In the genomic region with DNA sequence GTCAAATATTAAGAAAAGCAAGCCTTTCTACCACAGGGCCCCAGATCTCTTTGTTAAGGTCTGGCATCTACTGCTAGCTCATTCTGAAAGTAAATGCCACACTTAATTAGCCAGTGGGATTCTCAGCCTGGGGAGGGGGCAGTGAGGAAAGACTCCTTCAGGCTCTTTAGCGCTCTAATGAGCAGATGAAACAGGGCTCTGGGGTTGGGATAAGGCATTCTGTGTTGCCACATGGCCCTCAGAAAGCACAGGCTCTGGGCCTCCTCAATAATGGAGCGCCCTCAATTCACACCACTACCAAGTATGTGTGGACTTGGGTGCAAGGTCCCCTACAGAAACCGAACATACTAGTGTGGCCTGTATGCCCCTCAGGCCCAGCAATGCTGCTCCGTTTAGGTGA, we compare ENCODE assay signal across 10 mouse cellular contexts. TPM values are rescaled to one million over a fixed set of nuclear protein-coding genes. Genes with fewer than 3 reads are reported as not detected.
DNase-seq lines count a peak whose midpoint lies in the region; ATAC-seq and TF ChIP-seq lines count a peak whose summit lies in the region.
"Had no signal": no experiment of that assay in that cellular context is flagged by ENCODE, and none has a peak within 500 bp of the region (broad histone marks: within the 10 kb centered on the region; RNA-seq: fewer than 3 reads in every experiment).

No protein-coding gene starts in this region.

- no peak overlapping the region for H3K4me3 ChIP-seq in liver, adult 2 months (ENCODE audit: insufficient read depth, low read depth, low read length)
- H3K4me3 ChIP-seq in liver, embryonic 12.5 days: no peak overlapping the region
- H3K4me3 ChIP-seq in forebrain, embryonic 11.5 days (ENCODE audit: low read depth, low read length): no peak overlapping the region
- H3K4me3 ChIP-seq in limb, embryonic 10.5 days: no peak overlapping the region
- H3K4me3 ChIP-seq in stomach, embryonic 16.5 days (replicated peaks; ENCODE audit: low read length): no peak overlapping the region

- H3K27ac ChIP-seq in liver, adult 2 months (replicated peaks; ENCODE audit: insufficient read depth, low read depth, low read length): peak overlapping the region; percentile 51
- no peak overlapping the region for H3K27ac ChIP-seq in liver, embryonic 12.5 days
- H3K27ac ChIP-seq in forebrain, embryonic 11.5 days (ENCODE audit: low read depth, low read length): peak overlapping the region; percentile 97
- peak overlapping the region; percentile 77 for H3K27ac ChIP-seq in limb, embryonic 10.5 days
- H3K27ac ChIP-seq in stomach, embryonic 16.5 days (ENCODE audit: low read length): 0 out of 2 replicates have a peak overlapping the region, but pooled peaks have one; percentile 7

- no peaks in the 10 kb centered on the region for H3K27me3 ChIP-seq in liver, adult 2 months (ENCODE audit: control insufficient read depth, insufficient read depth, low read length)
- no peaks in the 10 kb centered on the region for H3K27me3 ChIP-seq in liver, embryonic 12.5 days (replicated peaks)
- H3K27me3 ChIP-seq in forebrain, embryonic 11.5 days (ENCODE audit: control insufficient read depth, insufficient read depth, low read length): no peaks in the 10 kb centered on the region
- H3K27me3 ChIP-seq in limb, embryonic 10.5 days (ENCODE audit: low read depth, poor library complexity, severe bottlenecking): no peaks in the 10 kb centered on the region
- H3K27me3 ChIP-seq in stomach, embryonic 16.5 days (ENCODE audit: control insufficient read depth, insufficient read depth, low read length): no peaks in the 10 kb centered on the region

- peaks cover 4% of the 10 kb centered on the region; the same call in 1 of the 2 replicates for H3K4me1 ChIP-seq in liver, adult 2 months (ENCODE audit: control insufficient read depth, insufficient read depth, low read length)
- H3K4me1 ChIP-seq in liver, embryonic 12.5 days: 0 out of 2 replicates have a peak, but pooled peaks cover 4% of the 10 kb centered on the region
- H3K4me1 ChIP-seq in forebrain, embryonic 11.5 days (replicated peaks; ENCODE audit: control insufficient read depth, insufficient read depth, low read length): peaks cover 44% of the 10 kb centered on the region
- peaks cover 62% of the 10 kb centered on the region for H3K4me1 ChIP-seq in limb, embryonic 10.5 days
- H3K4me1 ChIP-seq in stomach, embryonic 16.5 days (ENCODE audit: control insufficient read depth, insufficient read depth, low read length): peaks cover 39% of the 10 kb centered on the region

- H3K9ac ChIP-seq in liver, adult 2 months (ENCODE audit: low read depth, low read length): no peak overlapping the region
- H3K9ac ChIP-seq in liver, embryonic 12.5 days: no peak overlapping the region
- H3K9ac ChIP-seq in forebrain, embryonic 11.5 days (ENCODE audit: low read length): peak overlapping the region; percentile 27; the same call in 1 of the 2 replicates
- H3K9ac ChIP-seq in stomach, embryonic 16.5 days (ENCODE audit: low read length): peak overlapping the region; percentile 4; the same call in 1 of the 2 replicates

- no peak for ATAC-seq in liver, embryonic 12.5 days
- peak; percentile 76 for ATAC-seq in forebrain, embryonic 11.5 days (replicated peaks; ENCODE audit: low FRiP score)
- no peak for ATAC-seq in stomach, embryonic 16.5 days (ENCODE audit: insufficient read depth, low FRiP score)

- H3K9me3 ChIP-seq in liver, embryonic 12.5 days (replicated peaks): no peaks in the 10 kb centered on the region
- H3K9me3 ChIP-seq in forebrain, embryonic 11.5 days (ENCODE audit: control insufficient read depth, low read length): no peaks in the 10 kb centered on the region; the same call in 1 of the 2 replicates
- no peaks in the 10 kb centered on the region for H3K9me3 ChIP-seq in limb, embryonic 10.5 days (replicated peaks)
- no peaks in the 10 kb centered on the region for H3K9me3 ChIP-seq in stomach, embryonic 16.5 days (replicated peaks; ENCODE audit: control insufficient read depth, low read length)

- WGBS in liver, adult 2 months: 92% methylated on average over 4 of the region's 4 CpGs
- WGBS in liver, embryonic 12.5 days (ENCODE audit: insufficient replicate concordance): 71% methylated on average over 4 of the region's 4 CpGs
- 30% methylated on average over 4 of the region's 4 CpGs for WGBS in forebrain, embryonic 11.5 days
- 66% methylated on average over 4 of the region's 4 CpGs for WGBS in limb, embryonic 10.5 days
- 77% methylated on average over 4 of the region's 4 CpGs for WGBS in stomach, embryonic 16.5 days

- TF ChIP-seq POLR2A in liver, adult 2 months (IDR thresholded peaks at IDR 0.05; ENCODE audit: extremely low read depth, insufficient read depth, low read length): no peak

- H3K4me2 ChIP-seq in liver, embryonic 12.5 days: no peak overlapping the region
- peak overlapping the region; percentile 26; the same call in 1 of the 2 replicates for H3K4me2 ChIP-seq in forebrain, embryonic 11.5 days (ENCODE audit: low read depth, low read length, severe bottlenecking)
- no peak overlapping the region for H3K4me2 ChIP-seq in stomach, embryonic 16.5 days (ENCODE audit: low read depth, low read length)

- TF ChIP-seq CTCF in liver, adult 2 months (IDR thresholded peaks at IDR 0.05; ENCODE audit: low read depth, low read length): no peak

- no peaks in the 10 kb centered on the region for H3K36me3 ChIP-seq in liver, adult 2 months (ENCODE audit: control insufficient read depth, insufficient read depth, low read length)
- no peaks in the 10 kb centered on the region for H3K36me3 ChIP-seq in liver, embryonic 12.5 days
- H3K36me3 ChIP-seq in forebrain, embryonic 11.5 days (ENCODE audit: control insufficient read depth, insufficient read depth, low read length): no peaks in the 10 kb centered on the region
- H3K36me3 ChIP-seq in limb, embryonic 10.5 days: peaks cover 19% of the 10 kb centered on the region
- H3K36me3 ChIP-seq in stomach, embryonic 16.5 days (ENCODE audit: control insufficient read depth, insufficient read depth, low read length): no peaks in the 10 kb centered on the region

- DNase-seq in liver, adult 2 months (ENCODE audit: extremely low read depth, low read depth, low spot score): no peak
- DNase-seq in forebrain, embryonic 11.5 days (ENCODE audit: low spot score): peak; percentile 78
- DNase-seq in limb, embryonic 10.5 days (ENCODE audit: low spot score): no peak
- DNase-seq in ovary, adult 18-20 months (ENCODE audit: low spot score): no peak
- no peak for DNase-seq in heart, postnatal 4 days
- DNase-seq: lung, adult 18-20 months; right cerebral cortex, postnatal 4 days; thymus, postnatal 25 days had no signal

- no peaks in the 10 kb centered on the region for H3K79me2 ChIP-seq in liver, adult 2 months (ENCODE audit: control insufficient read depth, insufficient read depth, low read length)

RNA-seq across cellular contexts. Expression of gene Nxn, which starts 13.9 kb away (rescaled TPM):
- 1.0 and 2.2 TPM in 2 replicates for total RNA-seq in liver, adult 2 months (2014; rRNA removed)
- polyA plus RNA-seq in liver, adult 2 months (2012; rRNA removed): 1.3 and 1.6 TPM in 2 replicates
- polyA plus RNA-seq in liver, embryonic 12.5 days (2016; fragmentation: Nextera tagmentation; extraction: Ambion mirVana): 6.0 and 6.9 TPM in 2 replicates
- polyA plus RNA-seq in forebrain, embryonic 11.5 days (2014; fragmentation: Nextera tagmentation; extraction: Ambion mirVana): 52.3 and 65.1 TPM in 2 replicates
- 53.3 and 55.7 TPM in 2 replicates for polyA plus RNA-seq in limb, embryonic 10.5 days (2016; fragmentation: Nextera tagmentation; extraction: Ambion mirVana)
- polyA plus RNA-seq in stomach, embryonic 16.5 days (2015; fragmentation: Nextera tagmentation; extraction: Ambion mirVana): 26.6 and 28.7 TPM in 2 replicates
- total RNA-seq in heart, postnatal 4 days (2021): 10 to 100 TPM; 17.2 to 20.5 TPM

RNA-seq across cellular contexts. Expression of gene Timm22, which starts 21.7 kb away (rescaled TPM):
- total RNA-seq in liver, adult 2 months (2014; rRNA removed): 7.9 and 12.4 TPM in 2 replicates
- 6.0 and 7.5 TPM in 2 replicates for polyA plus RNA-seq in liver, adult 2 months (2012; rRNA removed)
- polyA plus RNA-seq in liver, embryonic 12.5 days (2016; fragmentation: Nextera tagmentation; extraction: Ambion mirVana): 59.4 and 63.6 TPM in 2 replicates
- 109 and 113 TPM in 2 replicates for polyA plus RNA-seq in forebrain, embryonic 11.5 days (2014; fragmentation: Nextera tagmentation; extraction: Ambion mirVana)
- 144 and 147 TPM in 2 replicates for polyA plus RNA-seq in limb, embryonic 10.5 days (2016; fragmentation: Nextera tagmentation; extraction: Ambion mirVana)
- 76.1 and 94.9 TPM in 2 replicates for polyA plus RNA-seq in stomach, embryonic 16.5 days (2015; fragmentation: Nextera tagmentation; extraction: Ambion mirVana)
- 10 to 100 TPM; 38.9 to 48.2 TPM for total RNA-seq in heart, postnatal 4 days (2021)

Comparison
In these comparisons a context has a peak if more than half of its experiments do, and no peak if none do; other contexts are left out.
1. H3K9ac ChIP-seq: peak in forebrain, embryonic 11.5 days (single experiment) and stomach, embryonic 16.5 days (single experiment); none in liver, adult 2 months (single experiment) and liver, embryonic 12.5 days (single experiment).